Mouse (Mus musculus): Measurements from ENCODE around the gene Erap1. TPM values are rescaled to one million over a fixed set of nuclear protein-coding genes. Genes with fewer than 3 reads are reported as not detected.

The Erap1 gene
- 115 TPM for polyA plus RNA-seq (2017; shearing (Covaris generic))

DNA sequence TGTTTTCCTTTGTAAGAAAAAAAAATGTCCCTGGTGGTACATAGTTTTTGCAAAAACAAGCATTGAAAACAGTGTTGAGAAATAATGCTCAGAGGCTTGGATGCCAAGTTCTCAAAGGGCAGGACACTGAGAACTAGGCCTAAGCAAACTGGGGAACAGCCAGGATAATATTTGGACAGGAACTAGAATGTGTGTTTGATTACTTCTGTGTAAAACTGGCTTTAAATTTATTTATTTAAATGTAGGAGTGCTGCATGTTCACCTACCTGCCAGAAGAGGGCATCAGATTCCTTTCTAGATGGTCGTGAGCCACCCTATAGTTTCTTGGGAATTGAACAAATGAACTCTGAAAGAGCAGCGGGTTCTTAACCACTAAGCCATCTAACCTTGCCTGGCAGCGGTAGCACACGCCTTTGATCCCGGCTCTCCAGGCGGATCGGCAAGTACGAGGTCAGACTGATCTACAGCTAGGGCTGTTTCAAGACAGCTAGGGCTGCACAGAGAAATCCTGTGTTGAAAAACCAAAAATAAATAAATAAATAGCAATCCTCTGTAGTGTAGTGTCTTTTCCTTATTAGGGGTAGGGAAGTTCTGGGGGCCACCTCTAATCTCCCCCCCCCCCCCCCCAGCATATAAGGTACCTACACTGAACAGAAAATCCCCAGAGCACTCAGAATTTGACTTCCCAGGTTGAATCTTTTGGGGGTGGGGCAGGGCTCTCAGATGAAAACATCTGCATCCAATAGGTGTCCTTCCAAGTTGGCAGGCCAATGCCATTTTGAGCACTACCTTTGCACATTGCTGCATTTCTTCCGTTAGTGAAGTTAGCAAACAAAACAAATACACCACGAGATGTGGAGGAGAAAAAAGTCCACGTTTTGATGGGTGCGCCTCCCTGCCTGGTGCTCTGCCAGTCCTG, at the start of gene Erap1:
Erap1 (plus strand) TSS at position 776 of the 919 bp plus-strand sequence.

Other genes starting within 250 kb of the Erap1 start
- gene Zfp72, start 248.7 kb upstream of the Erap1 start, polyA plus RNA-seq (2017; shearing (Covaris generic)), result 2.4 TPM
- gene Ftl1-ps1, start 239.9 kb upstream of the Erap1 start, polyA plus RNA-seq (2017; shearing (Covaris generic)), result 50.7 TPM
- 21.6 TPM for gene Zfp825, start 145.6 kb upstream of the Erap1 start, polyA plus RNA-seq (2017; shearing (Covaris generic))
- 306 TPM for gene Cast, start 169.2 kb downstream of the Erap1 start, polyA plus RNA-seq (2017; shearing (Covaris generic))